Mouse (Mus musculus): ENCODE data around the gene Kcng4. TPM values are rescaled to one million over a fixed set of nuclear protein-coding genes. Genes with fewer than 3 reads are reported as not detected.
A peak's percentile ranks its signal among the peaks of the same experiment; 100 is the strongest.

Gene Kcng4
- polyA plus RNA-seq, 1 experiment from 2014 or later = 0.10 TPM

DNA sequence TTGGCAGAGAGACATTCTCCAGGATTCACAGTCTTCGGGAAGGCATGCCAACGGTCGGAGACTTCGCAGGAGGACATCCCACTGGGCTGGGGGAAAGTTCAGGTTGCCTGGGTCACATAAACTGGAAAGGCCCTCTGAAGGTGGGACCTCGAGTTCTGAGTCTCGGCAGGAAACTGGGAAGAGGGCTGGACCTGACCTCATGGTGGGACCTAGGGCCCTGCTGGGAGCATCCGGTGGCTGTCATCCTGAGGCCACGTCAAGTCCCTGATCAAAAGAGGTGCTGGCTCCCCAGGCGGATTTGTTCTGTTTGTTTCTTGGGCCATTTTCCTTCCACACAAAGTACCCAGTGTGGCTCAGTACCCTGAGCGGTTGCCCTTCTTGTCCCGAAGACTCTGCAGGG is 28.0 kb upstream of the Kcng4 start:
- no peak overlapping the region for H3K4me3 ChIP-seq
- H3K27me3 ChIP-seq = no peaks in the 10 kb centered on the region
- no peak for ATAC-seq (ENCODE audit: borderline replicate concordance, extremely low read depth, low FRiP score, low TSS enrichment)
- H3K4me1 ChIP-seq = peaks cover 27% of the 10 kb centered on the region
- H3K27ac ChIP-seq = no peak overlapping the region
- H3K4me2 ChIP-seq = no peak overlapping the region
- no peaks in the 10 kb centered on the region for H3K9me3 ChIP-seq
- H3K9ac ChIP-seq = no peak overlapping the region
- no peaks in the 10 kb centered on the region for H3K36me3 ChIP-seq
- WGBS = 65% methylated on average over 11 of the region's 11 CpGs

GRCm38 (mm10) chr8:119661892-119662291 is 26.4 kb upstream of the Kcng4 start:
- peaks cover 27% of the 10 kb centered on the region for H3K4me1 ChIP-seq
- no peak for ATAC-seq (ENCODE audit: borderline replicate concordance, extremely low read depth, low FRiP score, low TSS enrichment)
- 68% methylated on average over 6 of the region's 6 CpGs for WGBS
- no peak overlapping the region for H3K9ac ChIP-seq
- no peak overlapping the region for H3K4me2 ChIP-seq
- H3K27ac ChIP-seq = no peak overlapping the region
- no peaks in the 10 kb centered on the region for H3K36me3 ChIP-seq
- H3K4me3 ChIP-seq = no peak overlapping the region
- no peaks in the 10 kb centered on the region for H3K9me3 ChIP-seq
- H3K27me3 ChIP-seq = no peaks in the 10 kb centered on the region

GRCm38 (mm10) chr8:119661081-119661480 is 25.6 kb upstream of the Kcng4 start:
- peak; percentile 55; the same call in 1 of the 2 replicates for ATAC-seq (ENCODE audit: borderline replicate concordance, extremely low read depth, low FRiP score, low TSS enrichment)
- no peaks in the 10 kb centered on the region for H3K27me3 ChIP-seq
- 11% methylated on average over 9 of the region's 9 CpGs for WGBS
- H3K36me3 ChIP-seq = no peaks in the 10 kb centered on the region
- no peak overlapping the region for H3K4me3 ChIP-seq
- 0 out of 2 replicates have a peak overlapping the region, but pooled peaks have one; percentile 17 for H3K4me2 ChIP-seq
- no peak overlapping the region; the same call in 1 of the 2 replicates for H3K9ac ChIP-seq
- H3K9me3 ChIP-seq = no peaks in the 10 kb centered on the region
- H3K4me1 ChIP-seq = peaks cover 22% of the 10 kb centered on the region
- H3K27ac ChIP-seq = no peak overlapping the region

DNA sequence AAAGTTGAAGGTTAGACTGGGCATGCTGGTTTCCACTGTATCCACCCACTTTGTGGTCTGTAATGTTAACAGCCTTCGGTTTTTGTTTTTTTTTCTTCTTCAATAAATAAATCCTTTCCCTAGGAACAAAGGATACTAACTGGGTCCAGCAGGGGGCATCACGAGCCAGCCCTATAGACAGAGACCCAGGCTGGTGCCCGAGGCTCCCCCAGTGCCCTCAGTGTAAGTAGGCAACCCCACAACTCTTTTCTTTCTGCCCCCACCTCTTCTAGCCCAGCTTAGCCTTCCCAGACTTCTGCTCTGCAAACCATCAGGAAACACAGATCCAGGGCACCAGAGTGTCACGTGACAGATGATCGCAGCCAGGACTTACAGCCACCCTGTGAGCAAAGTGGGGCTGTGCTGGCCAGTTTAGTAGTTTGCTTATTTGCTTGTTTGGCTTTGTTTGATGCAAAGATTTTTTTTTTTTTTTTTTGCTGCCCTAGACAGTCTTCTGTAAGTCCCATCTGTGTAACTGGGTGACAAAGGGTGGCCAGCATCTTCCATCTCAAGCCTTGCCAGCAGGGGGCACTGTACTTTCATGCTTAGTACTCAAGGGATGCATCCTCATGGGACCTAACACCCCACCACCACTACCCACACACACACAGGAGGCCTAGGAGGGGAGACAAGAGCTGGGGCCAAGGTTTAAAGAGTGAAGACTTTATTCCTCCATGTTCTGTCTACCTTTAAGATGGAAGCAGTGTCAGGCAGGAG is 21.4 kb upstream of the Kcng4 start:
- Histone ChIP-seq H3K36me3 (no peaks in the 10 kb centered on the region), H3K27me3 (no peaks in the 10 kb centered on the region), H3K4me1 (peaks cover 12% of the 10 kb centered on the region), H3K4me2 (no peak overlapping the region), H3K4me3 (no peak overlapping the region), H3K9ac (no peak overlapping the region), H3K9me3 (no peaks in the 10 kb centered on the region), H3K27ac (no peak overlapping the region)
- whole genome bisulfite sequencing = 37% methylated on average over 5 of the region's 5 CpGs
- no peak for ATAC-seq (ENCODE audit: borderline replicate concordance, extremely low read depth, low FRiP score, low TSS enrichment)

DNA sequence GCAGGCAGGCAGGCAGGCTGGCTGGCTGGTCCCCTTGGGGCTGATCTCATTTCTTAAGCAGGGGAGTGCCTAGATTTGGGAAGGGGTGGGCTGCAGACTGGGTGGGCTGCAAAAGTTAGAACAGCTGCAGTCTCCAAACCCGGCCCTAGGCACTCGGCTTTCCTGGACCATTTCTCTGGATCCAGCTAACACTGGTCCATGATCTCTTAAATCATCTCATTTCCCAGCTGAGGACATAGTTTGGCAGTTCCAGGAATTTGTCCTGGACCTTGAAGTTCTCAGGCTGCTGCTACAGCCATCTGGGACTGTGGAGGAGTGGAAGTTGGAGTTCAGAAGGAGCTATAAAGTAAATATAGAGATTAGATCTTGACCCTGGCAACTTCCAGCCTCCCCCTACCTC is 15.8 kb upstream of the Kcng4 start:
- Histone ChIP-seq H3K27me3 (no peaks in the 10 kb centered on the region), H3K4me3 (no peak overlapping the region), H3K27ac (no peak overlapping the region), H3K4me2 (no peak overlapping the region), H3K4me1 (no peaks in the 10 kb centered on the region), H3K36me3 (no peaks in the 10 kb centered on the region), H3K9me3 (no peaks in the 10 kb centered on the region), H3K9ac (no peak overlapping the region)
- ATAC-seq (ENCODE audit: borderline replicate concordance, extremely low read depth, low FRiP score, low TSS enrichment) = no peak
- WGBS = 16% methylated on average over 2 of the region's 2 CpGs

- ATAC-seq (ENCODE audit: borderline replicate concordance, extremely low read depth, low FRiP score, low TSS enrichment) = no peak
- Histone ChIP-seq H3K9ac (no peak overlapping the region), H3K4me2 (no peak overlapping the region), H3K27ac (no peak overlapping the region), H3K4me1 (no peaks in the 10 kb centered on the region), H3K9me3 (no peaks in the 10 kb centered on the region), H3K27me3 (no peaks in the 10 kb centered on the region), H3K4me3 (no peak overlapping the region), H3K36me3 (no peaks in the 10 kb centered on the region)
- 71% methylated on average over 7 of the region's 7 CpGs for WGBS
Observed at GRCm38 (mm10) chr8:119646846-119647245, 11.4 kb upstream of the Kcng4 start.

DNA sequence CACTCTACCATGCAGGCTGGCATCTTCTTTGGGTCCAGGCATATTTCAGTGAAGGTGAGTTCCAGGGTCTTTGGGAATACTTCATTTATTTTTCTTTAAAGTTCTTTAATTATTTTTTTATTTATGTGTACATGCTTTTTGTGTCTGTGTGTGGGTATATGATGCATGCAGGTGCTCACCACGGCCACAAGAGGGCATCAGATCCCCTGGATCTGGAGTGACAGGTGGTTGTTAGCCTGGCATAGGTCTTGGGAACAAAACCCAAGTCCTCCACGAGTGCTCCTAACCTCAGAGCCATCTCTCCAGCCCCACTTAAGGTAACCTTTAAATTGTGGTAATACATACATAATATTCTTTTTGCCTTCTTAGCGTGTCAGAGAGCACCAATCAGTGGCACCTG is 10.7 kb upstream of the Kcng4 start:
- ATAC-seq (ENCODE audit: borderline replicate concordance, extremely low read depth, low FRiP score, low TSS enrichment) = no peak
- H3K4me1 ChIP-seq = no peaks in the 10 kb centered on the region
- H3K4me3 ChIP-seq = no peak overlapping the region
- no peaks in the 10 kb centered on the region for H3K36me3 ChIP-seq
- no peak overlapping the region for H3K9ac ChIP-seq
- H3K27ac ChIP-seq = no peak overlapping the region
- no peak overlapping the region for H3K4me2 ChIP-seq
- WGBS = 70% methylated on average over 3 of the region's 3 CpGs
- H3K27me3 ChIP-seq = no peaks in the 10 kb centered on the region
- H3K9me3 ChIP-seq = no peaks in the 10 kb centered on the region

GRCm38 (mm10) chr8:119644981-119645597 is 9.6 kb upstream of the Kcng4 start:
- no peak overlapping the region for H3K27ac ChIP-seq
- H3K4me1 ChIP-seq = no peaks in the 10 kb centered on the region
- no peaks in the 10 kb centered on the region for H3K36me3 ChIP-seq
- whole genome bisulfite sequencing = 66% methylated on average over 18 of the region's 18 CpGs
- H3K27me3 ChIP-seq = no peaks in the 10 kb centered on the region
- H3K9ac ChIP-seq = no peak overlapping the region
- H3K9me3 ChIP-seq = no peaks in the 10 kb centered on the region
- ATAC-seq (ENCODE audit: borderline replicate concordance, extremely low read depth, low FRiP score, low TSS enrichment) = no peak
- no peak overlapping the region for H3K4me2 ChIP-seq
- no peak overlapping the region for H3K4me3 ChIP-seq

GRCm38 (mm10) chr8:119644429-119644960 is 9.0 kb upstream of the Kcng4 start:
- Histone ChIP-seq H3K36me3 (no peaks in the 10 kb centered on the region), H3K9me3 (no peaks in the 10 kb centered on the region), H3K27me3 (no peaks in the 10 kb centered on the region), H3K27ac (no peak overlapping the region), H3K9ac (no peak overlapping the region), H3K4me3 (no peak overlapping the region), H3K4me2 (no peak overlapping the region), H3K4me1 (no peaks in the 10 kb centered on the region)
- ATAC-seq (ENCODE audit: borderline replicate concordance, extremely low read depth, low FRiP score, low TSS enrichment) = no peak
- 69% methylated on average over 17 of the region's 17 CpGs for WGBS

GRCm38 (mm10) chr8:119642960-119643359 is 7.5 kb upstream of the Kcng4 start:
- Histone ChIP-seq H3K9ac (no peak overlapping the region), H3K4me3 (no peak overlapping the region), H3K4me1 (no peaks in the 10 kb centered on the region), H3K4me2 (no peak overlapping the region), H3K9me3 (no peaks in the 10 kb centered on the region), H3K27me3 (no peaks in the 10 kb centered on the region), H3K36me3 (no peaks in the 10 kb centered on the region), H3K27ac (no peak overlapping the region)
- 96% methylated on average over 1 of the region's 1 CpGs for WGBS
- ATAC-seq (ENCODE audit: borderline replicate concordance, extremely low read depth, low FRiP score, low TSS enrichment) = no peak

GRCm38 (mm10) chr8:119641058-119641457 is 5.6 kb upstream of the Kcng4 start:
- Histone ChIP-seq H3K4me1 (no peaks in the 10 kb centered on the region), H3K4me3 (no peak overlapping the region), H3K9ac (no peak overlapping the region), H3K27me3 (peaks cover 4% of the 10 kb centered on the region; the same call in 1 of the 2 replicates), H3K27ac (no peak overlapping the region), H3K9me3 (no peaks in the 10 kb centered on the region), H3K4me2 (no peak overlapping the region), H3K36me3 (no peaks in the 10 kb centered on the region)
- ATAC-seq (ENCODE audit: borderline replicate concordance, extremely low read depth, low FRiP score, low TSS enrichment) = no peak
- 76% methylated on average over 5 of the region's 5 CpGs for WGBS

GRCm38 (mm10) chr8:119639798-119640197 is 4.3 kb upstream of the Kcng4 start:
- Histone ChIP-seq H3K4me3 (no peak overlapping the region), H3K36me3 (no peaks in the 10 kb centered on the region), H3K27ac (no peak overlapping the region), H3K27me3 (peaks cover 14% of the 10 kb centered on the region), H3K9me3 (no peaks in the 10 kb centered on the region), H3K4me2 (no peak overlapping the region), H3K9ac (no peak overlapping the region), H3K4me1 (peaks cover 6% of the 10 kb centered on the region; the same call in 1 of the 2 replicates)
- no peak for ATAC-seq (ENCODE audit: borderline replicate concordance, extremely low read depth, low FRiP score, low TSS enrichment)
- 53% methylated on average over 7 of the region's 7 CpGs for WGBS

Data from lung, embryonic 15.5 days (tissue).